Comparison of ENCODE assay signal across 11 mouse cellular contexts in genomic region chr19:6346023-6346422, GRCm38 (mm10).
"Had no signal": no experiment of that assay in that cellular context is flagged by ENCODE, and none has a peak within 500 bp of the region (broad histone marks: within the 10 kb centered on the region; RNA-seq: fewer than 3 reads in every experiment).

No protein-coding gene starts in this region.

- H3K4me3 ChIP-seq: kidney, embryonic 15.5 days; limb, embryonic 12.5 days had no signal

- H3K27me3 ChIP-seq: kidney, embryonic 15.5 days; limb, embryonic 12.5 days had no signal

- H3K27ac ChIP-seq: kidney, embryonic 15.5 days; limb, embryonic 12.5 days had no signal

- H3K9me3 ChIP-seq: kidney, embryonic 15.5 days; limb, embryonic 12.5 days had no signal

- DNase-seq: kidney, adult 2 months; kidney, postnatal 14 days; layer of hippocampus, adult 9-11 months; layer of hippocampus, postnatal 36 days; lung, adult 18-20 months; right cerebral cortex, postnatal 14 days; thymus, postnatal 36 days had no signal

- ATAC-seq: intestine, embryonic 16.5 days; midbrain, embryonic 16.5 days had no signal
